Mouse (Mus musculus): ENCODE measurements around the gene Ak7. TPM values are rescaled to one million over a fixed set of nuclear protein-coding genes. Genes with fewer than 3 reads are reported as not detected.

The Ak7 gene
- polyA plus RNA-seq, 1 experiment from 2014 or later: 0.09 TPM

GRCm38 (mm10) chr12:105735226-105735888 is 29.6 kb downstream of the Ak7 start:
- no peaks in the 10 kb centered on the region for H3K9me3 ChIP-seq (replicated peaks)
- WGBS: 85% methylated on average over 7 of the region's 7 CpGs
- no peak for DNase-seq (ENCODE audit: low spot score)
- H3K27ac ChIP-seq: no peak overlapping the region
- no peaks in the 10 kb centered on the region for H3K36me3 ChIP-seq
- no peak overlapping the region for H3K4me3 ChIP-seq
- H3K4me1 ChIP-seq: peaks cover 12% of the 10 kb centered on the region
- no peaks in the 10 kb centered on the region for H3K27me3 ChIP-seq (ENCODE audit: low read depth, poor library complexity, severe bottlenecking)

- H3K4me3 ChIP-seq: no peak overlapping the region
- H3K4me1 ChIP-seq: peaks cover 12% of the 10 kb centered on the region
- H3K36me3 ChIP-seq: no peaks in the 10 kb centered on the region
- H3K9me3 ChIP-seq (replicated peaks): no peaks in the 10 kb centered on the region
- WGBS: 88% methylated on average over 6 of the region's 6 CpGs
- H3K27ac ChIP-seq: no peak overlapping the region
- no peak for DNase-seq (ENCODE audit: low spot score)
- H3K27me3 ChIP-seq (ENCODE audit: low read depth, poor library complexity, severe bottlenecking): no peaks in the 10 kb centered on the region
Observed at GRCm38 (mm10) chr12:105735889-105736251, 30.1 kb downstream of the Ak7 start.

GRCm38 (mm10) chr12:105738316-105739096 is 32.7 kb downstream of the Ak7 start:
- Histone ChIP-seq H3K27me3 (ENCODE audit: low read depth, poor library complexity, severe bottlenecking) (no peaks in the 10 kb centered on the region), H3K4me3 (no peak overlapping the region), H3K9me3 (replicated peaks) (no peaks in the 10 kb centered on the region), H3K4me1 (peaks cover 12% of the 10 kb centered on the region), H3K36me3 (no peaks in the 10 kb centered on the region), H3K27ac (peak overlapping the region; percentile 39; the same call in 1 of the 2 replicates)
- DNase-seq (ENCODE audit: low spot score): no peak
- WGBS: 78% methylated on average over 15 of the region's 15 CpGs

GRCm38 (mm10) chr12:105739656-105740055 is 33.9 kb downstream of the Ak7 start:
- 92% methylated on average over 8 of the region's 8 CpGs for WGBS
- H3K4me3 ChIP-seq: no peak overlapping the region
- no peaks in the 10 kb centered on the region for H3K27me3 ChIP-seq (ENCODE audit: low read depth, poor library complexity, severe bottlenecking)
- no peak overlapping the region for H3K27ac ChIP-seq
- peaks cover 12% of the 10 kb centered on the region for H3K4me1 ChIP-seq
- no peaks in the 10 kb centered on the region for H3K9me3 ChIP-seq (replicated peaks)
- no peak for DNase-seq (ENCODE audit: low spot score)
- H3K36me3 ChIP-seq: no peaks in the 10 kb centered on the region

- no peak overlapping the region for H3K27ac ChIP-seq
- DNase-seq (ENCODE audit: low spot score): no peak
- H3K4me1 ChIP-seq: no peaks in the 10 kb centered on the region
- no peaks in the 10 kb centered on the region for H3K9me3 ChIP-seq (replicated peaks)
- H3K36me3 ChIP-seq: no peaks in the 10 kb centered on the region
- H3K4me3 ChIP-seq: no peak overlapping the region
- WGBS: 90% methylated on average over 5 of the region's 5 CpGs
- no peaks in the 10 kb centered on the region for H3K27me3 ChIP-seq (ENCODE audit: low read depth, poor library complexity, severe bottlenecking)
Observed at GRCm38 (mm10) chr12:105748114-105748513, 42.3 kb downstream of the Ak7 start.

GRCm38 (mm10) chr12:105753813-105754212 is 48.0 kb downstream of the Ak7 start:
- no peak for DNase-seq (ENCODE audit: low spot score)
- Histone ChIP-seq H3K27me3 (ENCODE audit: low read depth, poor library complexity, severe bottlenecking) (no peaks in the 10 kb centered on the region), H3K27ac (no peak overlapping the region), H3K36me3 (no peaks in the 10 kb centered on the region), H3K4me1 (peaks cover 9% of the 10 kb centered on the region), H3K9me3 (replicated peaks) (no peaks in the 10 kb centered on the region), H3K4me3 (no peak overlapping the region)
- WGBS: 93% methylated on average over 10 of the region's 10 CpGs

- no peak for DNase-seq (ENCODE audit: low spot score)
- Histone ChIP-seq H3K36me3 (no peaks in the 10 kb centered on the region), H3K27me3 (ENCODE audit: low read depth, poor library complexity, severe bottlenecking) (no peaks in the 10 kb centered on the region), H3K4me1 (peaks cover 19% of the 10 kb centered on the region), H3K4me3 (no peak overlapping the region), H3K27ac (no peak overlapping the region), H3K9me3 (replicated peaks) (no peaks in the 10 kb centered on the region)
- WGBS: 39% methylated on average over 15 of the region's 15 CpGs
Observed at GRCm38 (mm10) chr12:105757816-105758497, 52.2 kb downstream of the Ak7 start.

- 0 out of 2 replicates have a peak overlapping the region, but pooled peaks have one; percentile 34 for H3K27ac ChIP-seq
- peaks cover 19% of the 10 kb centered on the region for H3K4me1 ChIP-seq
- DNase-seq (ENCODE audit: low spot score): no peak
- no peaks in the 10 kb centered on the region for H3K36me3 ChIP-seq
- 91% methylated on average over 2 of the region's 2 CpGs for WGBS
- no peaks in the 10 kb centered on the region for H3K9me3 ChIP-seq (replicated peaks)
- H3K27me3 ChIP-seq (ENCODE audit: low read depth, poor library complexity, severe bottlenecking): no peaks in the 10 kb centered on the region
- H3K4me3 ChIP-seq: no peak overlapping the region
Observed at GRCm38 (mm10) chr12:105758911-105759310, 53.1 kb downstream of the Ak7 start.

GRCm38 (mm10) chr12:105759849-105760478 is 54.2 kb downstream of the Ak7 start:
- no peak for DNase-seq (ENCODE audit: low spot score)
- no peaks in the 10 kb centered on the region for H3K36me3 ChIP-seq
- peaks cover 19% of the 10 kb centered on the region for H3K4me1 ChIP-seq
- WGBS: 29% methylated on average over 10 of the region's 10 CpGs
- no peak overlapping the region for H3K4me3 ChIP-seq
- no peaks in the 10 kb centered on the region for H3K9me3 ChIP-seq (replicated peaks)
- H3K27me3 ChIP-seq (ENCODE audit: low read depth, poor library complexity, severe bottlenecking): no peaks in the 10 kb centered on the region
- no peak overlapping the region for H3K27ac ChIP-seq

GRCm38 (mm10) chr12:105761171-105761570 is 55.4 kb downstream of the Ak7 start:
- H3K4me3 ChIP-seq: no peak overlapping the region
- peaks cover 19% of the 10 kb centered on the region for H3K4me1 ChIP-seq
- WGBS: 86% methylated on average over 11 of the region's 11 CpGs
- no peak overlapping the region for H3K27ac ChIP-seq
- H3K9me3 ChIP-seq (replicated peaks): no peaks in the 10 kb centered on the region
- DNase-seq (ENCODE audit: low spot score): no peak
- H3K36me3 ChIP-seq: no peaks in the 10 kb centered on the region
- no peaks in the 10 kb centered on the region for H3K27me3 ChIP-seq (ENCODE audit: low read depth, poor library complexity, severe bottlenecking)

GRCm38 (mm10) chr12:105761629-105762028 is 55.9 kb downstream of the Ak7 start:
- Histone ChIP-seq H3K27ac (no peak overlapping the region), H3K9me3 (replicated peaks) (no peaks in the 10 kb centered on the region), H3K27me3 (ENCODE audit: low read depth, poor library complexity, severe bottlenecking) (no peaks in the 10 kb centered on the region), H3K4me3 (no peak overlapping the region), H3K4me1 (peaks cover 19% of the 10 kb centered on the region), H3K36me3 (no peaks in the 10 kb centered on the region)
- 78% methylated on average over 3 of the region's 3 CpGs for WGBS
- no peak for DNase-seq (ENCODE audit: low spot score)

GRCm38 (mm10) chr12:105769700-105770099 is 63.9 kb downstream of the Ak7 start:
- DNase-seq (ENCODE audit: low spot score): no peak
- no peaks in the 10 kb centered on the region for H3K9me3 ChIP-seq (replicated peaks)
- WGBS: 77% methylated on average over 10 of the region's 10 CpGs
- H3K27me3 ChIP-seq (ENCODE audit: low read depth, poor library complexity, severe bottlenecking): no peaks in the 10 kb centered on the region
- no peak overlapping the region for H3K27ac ChIP-seq
- H3K36me3 ChIP-seq: no peaks in the 10 kb centered on the region
- no peak overlapping the region for H3K4me3 ChIP-seq
- H3K4me1 ChIP-seq: no peaks in the 10 kb centered on the region

GRCm38 (mm10) chr12:105774871-105775270 is 69.1 kb downstream of the Ak7 start:
- H3K27ac ChIP-seq: no peak overlapping the region
- no peak overlapping the region for H3K4me3 ChIP-seq
- no peaks in the 10 kb centered on the region for H3K9me3 ChIP-seq (replicated peaks)
- DNase-seq (ENCODE audit: low spot score): no peak
- no peaks in the 10 kb centered on the region for H3K36me3 ChIP-seq
- H3K27me3 ChIP-seq (ENCODE audit: low read depth, poor library complexity, severe bottlenecking): no peaks in the 10 kb centered on the region
- no peaks in the 10 kb centered on the region for H3K4me1 ChIP-seq
- WGBS: 80% methylated on average over 7 of the region's 7 CpGs

Data from limb, embryonic 10.5 days (tissue).